Mouse (Mus musculus) left cerebral cortex, adult 6 months (tissue): ENCODE measurements around the gene Epha1. TPM values are rescaled to one million over a fixed set of nuclear protein-coding genes. Genes with fewer than 3 reads are reported as not detected.

Experiments
- long read RNA-seq, 2 experiments: library from polyadenylated mRNA; unstranded; transcript quantifications; one replicate each; pipeline ENCODE4 v2.0.0; 2019 to 2020
- polyA plus RNA-seq: library from polyadenylated mRNA; unstranded; fragments of <200 nt; fragmentation: Nextera tagmentation; gene quantifications from 2 replicates; pipeline ENCODE4 v1.2.3, GENCODE M21; 2021

Epha1 gene
- 0.11 TPM in 1 of 2 replicates, not detected in the other for polyA plus RNA-seq
- long read RNA-seq, experiment 1: 0 reads
- long read RNA-seq, experiment 2: 0 reads

DNA sequence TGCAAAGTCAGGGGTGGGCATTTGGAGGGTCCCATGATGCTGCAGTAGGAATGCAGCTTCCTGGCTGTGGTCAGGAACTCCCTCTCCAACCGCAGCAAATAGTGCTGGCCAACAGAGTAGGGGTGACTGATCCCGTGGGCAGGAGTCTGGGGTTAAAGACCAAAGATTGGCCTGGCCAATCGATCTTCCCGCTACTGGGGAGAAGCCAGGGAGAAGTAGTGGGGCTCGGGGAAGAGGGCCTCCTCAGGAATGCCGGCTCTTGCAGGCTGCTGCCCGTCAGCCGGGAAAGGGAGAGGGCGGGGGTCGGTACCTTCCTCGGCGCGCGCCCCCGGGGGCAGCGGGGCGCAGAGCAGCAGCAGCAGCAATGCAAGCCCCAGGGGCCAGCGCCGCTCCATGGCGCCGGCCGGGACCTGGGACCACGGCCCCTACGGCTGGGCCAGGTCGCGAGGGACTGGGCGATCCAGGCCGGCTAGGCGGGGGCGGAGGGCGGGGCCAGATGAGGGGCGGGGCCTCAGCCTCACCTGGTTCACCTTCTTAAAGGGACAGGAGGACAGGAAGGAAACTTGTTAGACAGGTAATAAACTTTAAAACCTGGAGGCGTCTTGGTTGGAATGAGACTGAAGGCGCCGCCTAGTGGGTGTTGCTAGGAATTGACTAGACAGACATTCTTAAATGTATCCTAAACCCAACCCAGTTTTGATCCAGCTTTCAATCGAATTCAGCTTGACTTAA, at the start of gene Epha1:
Epha1 (minus strand) TSS at position 453 of the 732 bp plus-strand sequence.

DNA sequence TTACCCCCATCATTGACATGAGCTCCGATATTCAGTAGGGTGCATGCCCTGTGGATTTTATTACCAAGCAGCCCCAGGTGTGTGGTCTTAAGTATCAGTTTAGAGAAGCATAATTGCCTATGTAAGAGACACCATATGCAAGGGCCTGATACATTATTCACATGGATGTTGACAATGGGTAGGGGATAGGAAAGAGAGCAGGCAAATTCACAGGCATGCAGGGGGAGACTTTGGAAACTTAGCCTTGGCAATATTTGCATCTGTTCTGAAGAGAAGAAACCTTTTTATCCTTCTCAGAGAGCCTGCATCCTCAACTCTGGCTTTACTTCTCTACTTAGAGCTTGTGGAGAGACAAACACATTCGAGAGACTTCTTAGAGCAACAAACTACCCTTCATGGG, 32.1 kb upstream of the Epha1 start, which contains the start of gene Tas2r135:
Tas2r135 (plus strand) TSS at position 301 of the 400 bp plus-strand sequence.

DNA sequence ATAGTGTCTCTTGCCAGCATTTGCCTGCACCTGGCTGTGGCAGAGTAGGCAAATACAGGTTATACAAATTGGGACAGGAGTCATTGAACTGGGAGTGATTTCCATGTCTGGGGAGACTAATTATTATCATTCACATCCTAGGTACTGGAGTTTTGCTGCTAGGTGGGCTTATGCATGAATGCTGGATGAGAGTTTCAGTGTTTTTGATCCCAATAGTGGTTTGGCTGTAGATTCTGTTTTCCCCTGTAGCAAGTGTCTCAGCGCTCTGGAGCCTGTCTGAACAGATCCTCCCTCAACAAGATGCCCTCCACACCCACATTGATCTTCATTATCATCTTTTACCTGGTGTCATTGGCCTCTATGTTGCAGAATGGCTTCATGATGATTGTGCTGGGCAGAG, 26.9 kb upstream of the Epha1 start, which contains the start of gene Tas2r143:
Tas2r143 (plus strand) TSS at position 301 of the 400 bp plus-strand sequence.

DNA sequence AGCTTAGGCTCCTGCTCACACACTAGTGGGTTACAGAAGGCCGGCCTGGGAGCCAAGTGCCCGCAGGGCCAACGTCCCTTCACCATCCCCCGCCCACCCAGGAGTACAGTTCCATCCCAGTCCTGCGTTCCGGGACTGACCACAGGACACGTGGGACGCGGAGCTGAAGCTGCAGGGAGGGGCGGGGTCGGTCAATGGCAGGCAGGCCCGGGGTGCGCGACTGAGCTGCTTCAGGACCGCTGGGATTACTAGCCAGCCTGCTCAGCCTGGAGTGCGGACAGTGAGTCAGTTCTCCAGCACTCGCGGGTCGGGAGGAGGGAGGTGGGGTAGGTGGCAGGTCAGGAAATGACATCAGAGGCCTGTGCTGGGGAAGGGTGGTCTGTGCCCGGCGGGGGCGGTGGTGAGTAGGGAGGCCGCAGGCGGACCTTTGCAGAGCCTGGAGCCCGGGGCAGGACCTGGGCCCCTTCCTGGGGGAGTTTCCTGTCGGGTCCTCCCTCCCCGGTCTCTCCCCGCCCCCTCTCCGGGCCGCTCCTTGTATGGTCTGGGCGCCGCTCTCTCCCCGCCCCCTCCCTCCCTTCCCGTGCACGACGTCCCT, 23.5 kb downstream of the Epha1 start, which contains the start of gene Zyx:
Zyx (plus strand) TSS at position 205 of the 595 bp plus-strand sequence.

DNA sequence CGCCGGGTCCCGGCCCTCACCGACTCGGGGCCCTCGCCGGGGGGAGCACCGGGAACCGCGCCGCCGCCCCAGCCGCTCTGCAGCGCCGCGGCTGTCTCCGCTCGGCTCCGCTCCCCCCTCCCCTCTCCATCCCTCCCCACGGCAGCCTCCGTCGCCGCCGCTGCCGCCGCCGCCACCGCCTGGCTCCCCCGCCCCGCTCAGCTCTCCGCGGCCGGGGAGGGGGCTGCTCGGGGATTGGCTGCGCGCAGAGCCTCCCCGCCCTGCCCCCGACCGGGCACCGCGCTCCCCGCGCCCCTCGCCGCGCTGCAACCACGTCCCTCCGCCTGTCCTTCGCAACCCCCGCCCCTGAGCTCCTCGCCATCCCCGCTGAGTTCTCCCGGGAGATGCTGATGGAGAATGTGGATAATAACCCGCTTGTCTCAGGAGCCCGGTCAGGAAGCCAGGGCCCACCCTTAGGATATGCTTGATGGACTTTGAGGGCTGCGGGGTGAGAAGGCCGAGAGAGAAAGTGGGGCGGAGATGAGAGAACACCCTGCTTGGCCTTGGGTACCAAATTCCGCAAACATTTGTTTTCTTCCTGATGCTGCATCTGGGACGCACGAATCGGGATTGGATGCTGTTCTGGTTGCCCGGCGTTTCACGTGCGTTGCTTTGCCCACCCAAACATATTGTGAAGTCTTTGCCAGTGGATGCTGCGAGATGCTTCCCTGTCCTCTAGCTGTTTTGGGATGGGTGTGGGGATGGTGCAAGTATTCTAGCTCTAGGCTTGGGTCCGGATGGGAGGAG, 48.4 kb downstream of the Epha1 start, which contains the start of gene Fam131b:
Fam131b (minus strand) TSS at position 162 of the 786 bp plus-strand sequence.

Other genes starting within 250 kb of the Epha1 start
- gene Tas2r139, start 232.3 kb downstream of the Epha1 start, polyA plus RNA-seq: not detected in 2 replicates
- not detected in 2 replicates for gene Tas2r144, start 157.9 kb downstream of the Epha1 start, polyA plus RNA-seq
- 39.6 and 39.7 TPM in 2 replicates for gene Gstk1, start 127.3 kb downstream of the Epha1 start, polyA plus RNA-seq
- not detected in 2 replicates for gene Tmem139, start 111.3 kb downstream of the Epha1 start, polyA plus RNA-seq
- 3.1 and 4.3 TPM in 2 replicates for gene Casp2, start 108.3 kb downstream of the Epha1 start, polyA plus RNA-seq
- 0.16 and 0.19 TPM in 2 replicates for gene Clcn1, start 86.6 kb downstream of the Epha1 start, polyA plus RNA-seq
- gene Fam131b, start 48.6 kb downstream of the Epha1 start, polyA plus RNA-seq: 6.5 and 15.8 TPM in 2 replicates
- 9.2 and 25.8 TPM in 2 replicates for gene Zyx, start 23.6 kb downstream of the Epha1 start, polyA plus RNA-seq
- gene Tas2r143, start 27.0 kb upstream of the Epha1 start, polyA plus RNA-seq: not detected in 2 replicates
- gene Tas2r135, start 32.2 kb upstream of the Epha1 start, polyA plus RNA-seq: not detected in 2 replicates
- gene Tas2r126, start 61.3 kb upstream of the Epha1 start, polyA plus RNA-seq: not detected in 2 replicates
- gene Olfr458, start 91.9 kb upstream of the Epha1 start, polyA plus RNA-seq: not detected in 2 replicates
- gene Olfr457, start 103.1 kb upstream of the Epha1 start, polyA plus RNA-seq: 0.03 TPM in 1 of 2 replicates, not detected in the other
- not detected in 2 replicates for gene Olfr456, start 113.9 kb upstream of the Epha1 start, polyA plus RNA-seq
- not detected in 2 replicates for gene Olfr455, start 174.3 kb upstream of the Epha1 start, polyA plus RNA-seq
- gene Tcaf3, start 224.4 kb upstream of the Epha1 start, polyA plus RNA-seq: not detected in 2 replicates